Mouse (Mus musculus): ENCODE data around the gene Dnajc10. TPM values are rescaled to one million over a fixed set of nuclear protein-coding genes. Genes with fewer than 3 reads are reported as not detected.

The Dnajc10 gene
- polyA plus RNA-seq, 1 experiment from 2014 or later: 43.8 TPM

- H3K9ac ChIP-seq (replicated peaks; ENCODE audit: low read depth): no peak overlapping the region
- H3K27ac ChIP-seq (ENCODE audit: low read length): no peak overlapping the region
- H3K4me2 ChIP-seq (replicated peaks; ENCODE audit: low read depth, low read length): no peak overlapping the region
- H3K36me3 ChIP-seq (ENCODE audit: insufficient read depth, low read length): no peaks in the 10 kb centered on the region
- no peaks in the 10 kb centered on the region for H3K9me3 ChIP-seq (ENCODE audit: low read length)
- ATAC-seq (no peak), DNase-seq (ENCODE audit: low spot score) (no peak)
- TF ChIP-seq EP300 (IDR thresholded peaks at IDR 0.05) (no peak), CTCF (IDR thresholded peaks at IDR 0.05) (no peak)
- 55% methylated on average over 7 of the region's 7 CpGs for WGBS
- H3K27me3 ChIP-seq (replicated peaks; ENCODE audit: insufficient read depth, low read length): no peaks in the 10 kb centered on the region
- H3K4me1 ChIP-seq (ENCODE audit: insufficient read depth, low read depth, low read length): no peaks in the 10 kb centered on the region
- no peak overlapping the region for H3K4me3 ChIP-seq (ENCODE audit: low read depth, low read length)
Observed at GRCm38 (mm10) chr2:80396057-80396456, 80.8 kb downstream of the Dnajc10 start.

GRCm38 (mm10) chr2:80396864-80397263 is 81.6 kb downstream of the Dnajc10 start:
- TF ChIP-seq EP300 (IDR thresholded peaks at IDR 0.05) (no peak), CTCF (IDR thresholded peaks at IDR 0.05) (no peak)
- 52% methylated on average over 3 of the region's 3 CpGs for WGBS
- DNase-seq (ENCODE audit: low spot score): no peak
- no peak for ATAC-seq
- Histone ChIP-seq H3K4me1 (ENCODE audit: insufficient read depth, low read depth, low read length) (no peaks in the 10 kb centered on the region), H3K27ac (ENCODE audit: low read length) (no peak overlapping the region), H3K9me3 (ENCODE audit: low read length) (no peaks in the 10 kb centered on the region), H3K36me3 (ENCODE audit: insufficient read depth, low read length) (no peaks in the 10 kb centered on the region), H3K9ac (replicated peaks; ENCODE audit: low read depth) (no peak overlapping the region), H3K4me3 (ENCODE audit: low read depth, low read length) (no peak overlapping the region), H3K27me3 (replicated peaks; ENCODE audit: insufficient read depth, low read length) (no peaks in the 10 kb centered on the region), H3K4me2 (replicated peaks; ENCODE audit: low read depth, low read length) (no peak overlapping the region)

GRCm38 (mm10) chr2:80398595-80399099 is 83.4 kb downstream of the Dnajc10 start:
- no peak for ATAC-seq
- no peaks in the 10 kb centered on the region for H3K36me3 ChIP-seq (ENCODE audit: insufficient read depth, low read length)
- no peak for TF ChIP-seq CTCF (IDR thresholded peaks at IDR 0.05)
- no peak for TF ChIP-seq EP300 (IDR thresholded peaks at IDR 0.05)
- H3K27ac ChIP-seq (ENCODE audit: low read length): no peak overlapping the region
- DNase-seq (ENCODE audit: low spot score): no peak
- WGBS: 45% methylated on average over 3 of the region's 3 CpGs
- H3K9me3 ChIP-seq (ENCODE audit: low read length): no peaks in the 10 kb centered on the region
- H3K9ac ChIP-seq (replicated peaks; ENCODE audit: low read depth): no peak overlapping the region
- H3K4me3 ChIP-seq (ENCODE audit: low read depth, low read length): no peak overlapping the region
- no peak overlapping the region for H3K4me2 ChIP-seq (replicated peaks; ENCODE audit: low read depth, low read length)
- no peaks in the 10 kb centered on the region for H3K27me3 ChIP-seq (replicated peaks; ENCODE audit: insufficient read depth, low read length)
- no peaks in the 10 kb centered on the region for H3K4me1 ChIP-seq (ENCODE audit: insufficient read depth, low read depth, low read length)

Other genes with a start within 250 kb of the Dnajc10 start
- 11.6 and 13.5 TPM in 2 replicates for gene Pde1a, start 186.0 kb upstream of the Dnajc10 start, polyA plus RNA-seq (2015; fragmentation: Nextera tagmentation; extraction: Ambion mirVana)
- 0.05 TPM in 1 of 2 replicates, not detected in the other for gene Prdx6b, start 23.0 kb upstream of the Dnajc10 start, polyA plus RNA-seq (2015; fragmentation: Nextera tagmentation; extraction: Ambion mirVana)
- gene Frzb, start 132.2 kb downstream of the Dnajc10 start, polyA plus RNA-seq (2015; fragmentation: Nextera tagmentation; extraction: Ambion mirVana): 0.24 and 0.42 TPM in 2 replicates